Mouse (Mus musculus): ENCODE results near the gene Phf24. TPM values are rescaled to one million over a fixed set of nuclear protein-coding genes. Genes with fewer than 3 reads are reported as not detected.

Phf24 gene
- polyA plus RNA-seq, 1 experiment from 2014 or later, result 3.4 TPM

GRCm38 (mm10) chr4:42913391-42913790 is 3.1 kb upstream of the Phf24 start:
- Histone ChIP-seq H3K4me1 (replicated peaks) (0 out of 2 replicates have a peak, but pooled peaks cover 4% of the 10 kb centered on the region), H3K9me3 (replicated peaks) (0 out of 2 replicates have a peak, but pooled peaks cover 2% of the 10 kb centered on the region), H3K27ac (ENCODE audit: poor library complexity, severe bottlenecking) (no peak overlapping the region), H3K4me2 (no peak overlapping the region), H3K9ac (no peak overlapping the region), H3K4me3 (no peak overlapping the region), H3K27me3 (replicated peaks) (peaks cover 53% of the 10 kb centered on the region), H3K36me3 (no peaks in the 10 kb centered on the region)
- ATAC-seq (ENCODE audit: insufficient number of reproducible peaks, low FRiP score), result no peak
- 34% methylated on average over 10 of the region's 10 CpGs for WGBS

GRCm38 (mm10) chr4:42915311-42915710 is 1.1 kb upstream of the Phf24 start:
- 0 out of 2 replicates have a peak, but pooled peaks cover 2% of the 10 kb centered on the region for H3K9me3 ChIP-seq (replicated peaks)
- ATAC-seq (ENCODE audit: insufficient number of reproducible peaks, low FRiP score), result no peak
- no peak overlapping the region for H3K9ac ChIP-seq
- H3K4me1 ChIP-seq (replicated peaks), result 0 out of 2 replicates have a peak, but pooled peaks cover 4% of the 10 kb centered on the region
- 74% methylated on average over 12 of the region's 12 CpGs for WGBS
- H3K4me2 ChIP-seq, result no peak overlapping the region
- no peak overlapping the region for H3K4me3 ChIP-seq
- H3K36me3 ChIP-seq, result no peaks in the 10 kb centered on the region
- H3K27me3 ChIP-seq (replicated peaks), result peaks cover 61% of the 10 kb centered on the region
- no peak overlapping the region for H3K27ac ChIP-seq (ENCODE audit: poor library complexity, severe bottlenecking)

GRCm38 (mm10) chr4:42915966-42916365 is 494 bp upstream of the Phf24 start:
- peaks cover 63% of the 10 kb centered on the region for H3K27me3 ChIP-seq (replicated peaks)
- H3K4me3 ChIP-seq, result no peak overlapping the region
- no peak overlapping the region for H3K9ac ChIP-seq
- no peak overlapping the region for H3K4me2 ChIP-seq
- H3K4me1 ChIP-seq (replicated peaks), result 0 out of 2 replicates have a peak, but pooled peaks cover 4% of the 10 kb centered on the region
- no peak overlapping the region for H3K27ac ChIP-seq (ENCODE audit: poor library complexity, severe bottlenecking)
- no peak for ATAC-seq (ENCODE audit: insufficient number of reproducible peaks, low FRiP score)
- H3K9me3 ChIP-seq (replicated peaks), result 0 out of 2 replicates have a peak, but pooled peaks cover 2% of the 10 kb centered on the region
- H3K36me3 ChIP-seq, result no peaks in the 10 kb centered on the region
- 94% methylated on average over 1 of the region's 1 CpGs for WGBS

GRCm38 (mm10) chr4:42917402-42917774 is 928 bp downstream of the Phf24 start:
- H3K4me3 ChIP-seq, result peak overlapping the region; percentile 66

DNA sequence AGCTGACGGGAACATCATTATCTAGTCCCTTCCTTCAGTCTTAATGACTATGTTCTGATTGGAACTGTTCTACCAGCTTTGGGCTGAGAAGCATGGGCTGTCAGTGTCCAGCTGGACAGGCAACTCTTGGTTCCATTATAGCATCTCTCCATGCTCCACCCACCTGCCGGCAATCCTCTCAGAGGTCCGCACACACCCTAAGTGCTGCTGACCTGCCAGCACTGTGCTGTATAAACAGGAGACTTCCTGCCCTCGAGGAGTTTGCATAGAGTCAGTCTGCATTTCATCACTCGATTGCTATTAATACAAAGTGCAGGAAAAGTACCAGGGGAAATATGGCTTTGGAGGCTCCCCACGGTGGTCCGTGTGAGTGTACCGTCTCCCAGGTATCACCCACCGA is 4.3 kb downstream of the Phf24 start:
- Histone ChIP-seq H3K27ac (ENCODE audit: poor library complexity, severe bottlenecking) (no peak overlapping the region), H3K4me2 (no peak overlapping the region), H3K4me1 (replicated peaks) (0 out of 2 replicates have a peak, but pooled peaks cover 4% of the 10 kb centered on the region), H3K27me3 (replicated peaks) (peaks cover 54% of the 10 kb centered on the region), H3K36me3 (no peaks in the 10 kb centered on the region), H3K9me3 (replicated peaks) (no peaks in the 10 kb centered on the region), H3K9ac (no peak overlapping the region), H3K4me3 (no peak overlapping the region)
- ATAC-seq (ENCODE audit: insufficient number of reproducible peaks, low FRiP score), result no peak
- WGBS, result 67% methylated on average over 9 of the region's 9 CpGs

More at GRCm38 (mm10) chr4:42917402-42917774, 928 bp downstream of the Phf24 start:
- 0 out of 2 replicates have a peak, but pooled peaks cover 2% of the 10 kb centered on the region for H3K9me3 ChIP-seq (replicated peaks)
- WGBS, result 3% methylated on average over 26 of the region's 26 CpGs
- H3K9ac ChIP-seq, result peak overlapping the region; percentile 82
- peak; percentile 57 for ATAC-seq (ENCODE audit: insufficient number of reproducible peaks, low FRiP score)
- H3K4me1 ChIP-seq (replicated peaks), result 0 out of 2 replicates have a peak, but pooled peaks cover 4% of the 10 kb centered on the region
- peak overlapping the region; percentile 87 for H3K4me2 ChIP-seq
- no peaks in the 10 kb centered on the region for H3K36me3 ChIP-seq
- peaks cover 64% of the 10 kb centered on the region for H3K27me3 ChIP-seq (replicated peaks)
- no peak overlapping the region for H3K27ac ChIP-seq (ENCODE audit: poor library complexity, severe bottlenecking)

GRCm38 (mm10) chr4:42921536-42921935 is 5.1 kb downstream of the Phf24 start:
- 67% methylated on average over 2 of the region's 2 CpGs for WGBS
- no peak overlapping the region for H3K4me2 ChIP-seq
- H3K27ac ChIP-seq (ENCODE audit: poor library complexity, severe bottlenecking), result no peak overlapping the region
- no peak overlapping the region for H3K9ac ChIP-seq
- ATAC-seq (ENCODE audit: insufficient number of reproducible peaks, low FRiP score), result no peak
- H3K27me3 ChIP-seq (replicated peaks), result peaks cover 53% of the 10 kb centered on the region
- no peak overlapping the region for H3K4me3 ChIP-seq
- no peaks in the 10 kb centered on the region for H3K9me3 ChIP-seq (replicated peaks)
- 0 out of 2 replicates have a peak, but pooled peaks cover 4% of the 10 kb centered on the region for H3K4me1 ChIP-seq (replicated peaks)
- no peaks in the 10 kb centered on the region for H3K36me3 ChIP-seq

GRCm38 (mm10) chr4:42922056-42922455 is 5.6 kb downstream of the Phf24 start:
- Histone ChIP-seq H3K27me3 (replicated peaks) (peaks cover 49% of the 10 kb centered on the region), H3K27ac (ENCODE audit: poor library complexity, severe bottlenecking) (no peak overlapping the region)
- 63% methylated on average over 6 of the region's 6 CpGs for WGBS

GRCm38 (mm10) chr4:42922461-42922860 is 6.0 kb downstream of the Phf24 start:
- peaks cover 45% of the 10 kb centered on the region for H3K27me3 ChIP-seq (replicated peaks)
- no peak overlapping the region for H3K27ac ChIP-seq (ENCODE audit: poor library complexity, severe bottlenecking)
- no peak overlapping the region for H3K9ac ChIP-seq
- H3K36me3 ChIP-seq, result no peaks in the 10 kb centered on the region
- H3K4me1 ChIP-seq (replicated peaks), result 0 out of 2 replicates have a peak, but pooled peaks cover 1% of the 10 kb centered on the region
- WGBS, result 76% methylated on average over 8 of the region's 8 CpGs
- ATAC-seq (ENCODE audit: insufficient number of reproducible peaks, low FRiP score), result no peak
- no peaks in the 10 kb centered on the region for H3K9me3 ChIP-seq (replicated peaks)
- no peak overlapping the region for H3K4me3 ChIP-seq
- H3K4me2 ChIP-seq, result no peak overlapping the region

More at GRCm38 (mm10) chr4:42922056-42922455, 5.6 kb downstream of the Phf24 start:
- no peak for ATAC-seq (ENCODE audit: insufficient number of reproducible peaks, low FRiP score)
- H3K4me3 ChIP-seq, result no peak overlapping the region
- no peaks in the 10 kb centered on the region for H3K36me3 ChIP-seq
- no peak overlapping the region for H3K4me2 ChIP-seq
- H3K4me1 ChIP-seq (replicated peaks), result 0 out of 2 replicates have a peak, but pooled peaks cover 4% of the 10 kb centered on the region
- no peak overlapping the region for H3K9ac ChIP-seq
- no peaks in the 10 kb centered on the region for H3K9me3 ChIP-seq (replicated peaks)

- H3K4me3 ChIP-seq, result no peak overlapping the region
- no peak overlapping the region for H3K4me2 ChIP-seq
- H3K36me3 ChIP-seq, result no peaks in the 10 kb centered on the region
- 74% methylated on average over 13 of the region's 13 CpGs for WGBS
- H3K27me3 ChIP-seq (replicated peaks), result peaks cover 28% of the 10 kb centered on the region
- no peak for ATAC-seq (ENCODE audit: insufficient number of reproducible peaks, low FRiP score)
- H3K9ac ChIP-seq, result no peak overlapping the region
- H3K27ac ChIP-seq (ENCODE audit: poor library complexity, severe bottlenecking), result no peak overlapping the region
- H3K9me3 ChIP-seq (replicated peaks), result no peaks in the 10 kb centered on the region
- no peaks in the 10 kb centered on the region for H3K4me1 ChIP-seq (replicated peaks)
Observed at GRCm38 (mm10) chr4:42924095-42924710, 7.7 kb downstream of the Phf24 start.

DNA sequence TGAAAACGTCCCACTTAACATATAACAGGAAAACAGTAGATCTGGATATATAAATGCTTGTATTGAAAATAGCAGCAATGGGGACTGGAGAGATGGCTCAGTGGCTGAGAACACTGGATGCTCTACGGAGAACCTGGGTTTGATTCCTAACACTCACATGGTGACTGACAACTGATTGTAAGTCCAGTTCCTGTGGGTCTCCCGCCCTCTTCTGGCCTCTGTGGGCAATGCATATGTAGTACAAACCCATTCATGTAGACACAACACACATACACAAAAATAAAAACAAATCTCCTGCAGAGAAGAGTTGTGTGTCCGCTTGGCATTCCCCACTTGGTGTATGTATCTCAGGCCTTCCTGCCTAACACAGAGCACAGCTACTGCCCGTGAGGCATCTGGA is 11.7 kb downstream of the Phf24 start:
- Histone ChIP-seq H3K27me3 (replicated peaks) (peaks cover 21% of the 10 kb centered on the region), H3K27ac (ENCODE audit: poor library complexity, severe bottlenecking) (no peak overlapping the region), H3K36me3 (no peaks in the 10 kb centered on the region), H3K9ac (no peak overlapping the region), H3K4me2 (no peak overlapping the region), H3K4me1 (replicated peaks) (peaks cover 22% of the 10 kb centered on the region), H3K4me3 (no peak overlapping the region), H3K9me3 (replicated peaks) (no peaks in the 10 kb centered on the region)
- WGBS, result 69% methylated on average over 5 of the region's 5 CpGs
- no peak for ATAC-seq (ENCODE audit: insufficient number of reproducible peaks, low FRiP score)

DNA sequence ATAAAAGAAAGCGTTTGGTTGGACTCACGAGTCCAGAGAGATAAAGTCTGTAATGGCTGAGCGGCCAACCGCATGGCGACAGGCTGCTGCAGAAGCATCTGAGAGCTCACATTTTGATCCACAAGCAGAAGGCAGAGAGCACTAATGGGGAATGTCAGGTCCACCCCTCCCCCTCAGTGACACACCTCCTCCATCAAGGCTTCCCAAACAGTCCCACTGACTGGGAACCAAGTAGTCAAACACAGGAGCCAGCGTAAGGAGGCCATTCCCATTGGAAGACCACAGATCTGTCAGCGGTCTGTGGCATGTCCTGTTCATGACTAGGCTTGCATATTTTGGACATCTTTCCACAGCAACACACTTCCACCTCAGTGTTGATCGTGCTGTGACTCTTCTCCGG is 12.5 kb downstream of the Phf24 start:
- no peak overlapping the region for H3K9ac ChIP-seq
- 92% methylated on average over 9 of the region's 9 CpGs for WGBS
- ATAC-seq (ENCODE audit: insufficient number of reproducible peaks, low FRiP score), result no peak
- H3K27ac ChIP-seq (ENCODE audit: poor library complexity, severe bottlenecking), result no peak overlapping the region
- H3K36me3 ChIP-seq, result no peaks in the 10 kb centered on the region
- no peak overlapping the region for H3K4me2 ChIP-seq
- no peaks in the 10 kb centered on the region for H3K9me3 ChIP-seq (replicated peaks)
- peaks cover 26% of the 10 kb centered on the region for H3K4me1 ChIP-seq (replicated peaks)
- H3K4me3 ChIP-seq, result no peak overlapping the region
- peaks cover 17% of the 10 kb centered on the region for H3K27me3 ChIP-seq (replicated peaks)

Measured in heart, embryonic 12.5 days (tissue).